Comparison of ENCODE assay signal across 1 mouse cellular context in genomic region chr1:88258881-88259642, GRCm38 (mm10).
TF ChIP-seq lines count a peak whose summit lies in the region.

No protein-coding gene starts in this region.

TF ChIP-seq in MEL, 35 proteins besides CTCF, POLR2A, EP300 and RAD21 (continued from another document):
- TF ChIP-seq ZNF384 (IDR thresholded peaks at IDR 0.05; ENCODE audit: low read depth, low read length) (peak; percentile 91), BHLHE40 (IDR thresholded peaks at IDR 0.05; ENCODE audit: borderline replicate concordance, low read depth, low read length) (no peak), CHD1 (IDR thresholded peaks at IDR 0.05; ENCODE audit: low read depth, low read length) (no peak), HCFC1 (IDR thresholded peaks at IDR 0.05; ENCODE audit: low read depth, low read length) (no peak), USF2 (IDR thresholded peaks at IDR 0.05; ENCODE audit: borderline replicate concordance in 1 of 2, insufficient read depth in 1 of 2, low read depth in 1 of 2, low read length in 2 of 2) (no peak), NRF1 (IDR thresholded peaks at IDR 0.05; ENCODE audit: insufficient read depth, low read depth, low read length, poor library complexity, severe bottlenecking) (no peak), TBP (IDR thresholded peaks at IDR 0.05; ENCODE audit: low read depth, low read length) (no peak), POLR2AphosphoS2 (IDR thresholded peaks at IDR 0.05; ENCODE audit: low read length) (peak; percentile 68)
